Mouse (Mus musculus): ENCODE data around the gene Them7. TPM values are rescaled to one million over a fixed set of nuclear protein-coding genes. Genes with fewer than 3 reads are reported as not detected.
A peak's percentile ranks its signal among the peaks of the same experiment; 100 is the strongest.

The Them7 gene
- polyA plus RNA-seq, 1 experiment, result 0.51 TPM

DNA sequence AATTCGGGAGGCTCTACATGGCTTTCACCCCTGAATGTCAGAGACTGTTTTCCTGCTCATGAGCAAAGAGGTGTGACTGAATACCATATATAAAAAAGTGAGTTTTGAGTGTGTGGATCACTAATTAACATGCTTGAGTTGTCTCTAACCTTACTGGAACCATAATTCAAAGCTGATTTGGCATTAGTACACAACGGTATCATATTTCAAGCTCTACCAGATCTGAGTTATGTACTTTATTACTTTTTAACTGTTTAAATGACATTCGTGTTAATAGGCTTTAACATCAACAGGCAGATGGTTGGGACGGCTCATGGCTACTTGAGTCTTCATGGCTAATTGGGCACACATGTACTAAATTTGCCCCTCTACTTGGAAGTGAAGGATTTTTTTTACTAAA, 8.3 kb downstream of the Them7 start:
- no peak for DNase-seq (ENCODE audit: low read depth, low spot score)
- 50% methylated on average over 4 of the region's 4 CpGs for WGBS

GRCm38 (mm10) chr2:105234278-105234677, 10.2 kb downstream of the Them7 start:
- 37% methylated on average over 6 of the region's 6 CpGs for WGBS
- no peak for DNase-seq (ENCODE audit: low read depth, low spot score)

- DNase-seq (ENCODE audit: low read depth, low spot score), result no peak
- WGBS, result 51% methylated on average over 12 of the region's 12 CpGs
Measured at GRCm38 (mm10) chr2:105235380-105236115, 11.4 kb downstream of the Them7 start.

DNA sequence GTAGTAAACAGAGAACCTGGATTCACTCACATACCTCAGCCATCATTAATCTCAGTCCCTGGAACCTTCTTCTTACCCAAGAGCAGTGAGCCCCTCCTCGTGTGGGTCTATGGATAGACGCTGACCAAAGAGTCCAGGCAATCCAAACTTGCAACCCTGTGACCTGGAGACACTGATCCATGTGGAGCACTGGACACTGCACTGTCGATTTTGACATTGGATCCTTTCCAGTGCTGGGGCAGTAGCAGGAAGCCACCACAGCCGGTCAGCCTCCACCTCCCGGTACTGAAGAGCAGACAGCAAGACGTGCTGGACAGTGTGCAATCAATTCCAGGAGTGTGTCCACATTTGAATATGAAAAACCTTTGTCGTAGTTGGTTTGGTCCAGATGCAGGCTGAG, 13.3 kb downstream of the Them7 start:
- no peak for DNase-seq (ENCODE audit: low read depth, low spot score)
- WGBS, result 61% methylated on average over 7 of the region's 7 CpGs

DNA sequence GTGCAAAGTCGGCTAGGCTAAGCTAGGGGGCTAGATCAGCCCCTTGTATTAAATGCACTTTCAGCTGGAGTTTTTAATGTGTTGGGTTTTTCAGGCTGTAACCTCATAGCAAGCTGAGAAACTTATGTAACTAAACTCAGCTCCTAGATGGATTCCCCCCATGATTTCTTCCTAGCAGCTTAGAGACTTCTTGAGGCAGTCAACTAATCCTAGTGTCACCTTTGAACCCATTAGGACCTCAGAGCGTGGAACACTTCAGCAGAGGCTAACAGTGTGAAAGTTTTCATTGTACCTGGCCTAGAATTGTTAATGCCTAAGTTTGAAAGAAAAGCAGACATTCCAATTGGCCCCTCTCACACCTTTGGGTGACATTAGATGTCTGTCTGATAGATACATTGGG, 13.7 kb downstream of the Them7 start:
- DNase-seq (ENCODE audit: low read depth, low spot score), result no peak
- 66% methylated on average over 2 of the region's 2 CpGs for WGBS

GRCm38 (mm10) chr2:105238775-105239174, 14.7 kb downstream of the Them7 start:
- WGBS, result 20% methylated on average over 3 of the region's 3 CpGs
- no peak for DNase-seq (ENCODE audit: low read depth, low spot score)

DNA sequence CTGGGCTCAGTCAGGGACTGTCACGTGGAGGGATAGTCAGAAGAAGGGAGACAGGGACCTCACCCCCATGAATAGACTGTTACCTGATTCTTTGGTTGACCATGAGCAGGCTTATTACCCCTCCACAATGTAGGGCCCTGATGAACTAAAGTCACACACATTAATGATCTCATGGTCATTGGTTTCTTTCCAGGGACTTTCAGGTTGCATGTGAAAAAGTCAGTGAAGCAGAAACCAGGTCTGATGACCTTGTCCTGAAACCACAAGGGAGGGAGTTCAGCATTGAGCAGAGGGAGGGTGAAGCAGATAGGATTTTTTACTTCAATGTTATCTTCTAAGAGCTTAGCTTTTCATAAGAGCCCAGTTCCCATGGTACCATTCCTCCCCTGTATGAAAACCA, 16.5 kb downstream of the Them7 start:
- DNase-seq (ENCODE audit: low read depth, low spot score), result no peak
- 61% methylated on average over 1 of the region's 1 CpGs for WGBS

GRCm38 (mm10) chr2:105242940-105243339, 18.8 kb downstream of the Them7 start:
- DNase-seq (ENCODE audit: low read depth, low spot score), result no peak
- 28% methylated on average over 7 of the region's 7 CpGs for WGBS

DNA sequence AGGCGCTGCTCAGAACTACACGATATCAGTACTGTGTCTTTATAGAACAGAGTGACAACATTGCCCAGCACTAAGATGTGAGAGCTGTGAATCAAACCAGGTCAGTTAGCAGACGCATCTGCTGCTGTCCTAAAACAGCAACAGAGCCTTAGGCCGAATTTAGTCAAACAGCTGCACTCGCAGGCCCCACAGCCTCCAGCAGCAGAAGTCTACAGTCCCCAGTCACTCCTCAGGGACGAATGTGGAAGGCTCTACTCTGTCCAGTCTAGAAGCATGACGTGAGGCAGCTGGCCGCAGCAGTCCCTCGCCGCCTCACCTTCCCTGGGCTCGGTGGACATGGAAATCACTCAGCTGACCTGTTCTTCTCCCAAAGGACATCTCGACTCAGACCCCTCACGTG, 20.6 kb downstream of the Them7 start:
- WGBS, result 72% methylated on average over 13 of the region's 13 CpGs
- no peak for DNase-seq (ENCODE audit: low read depth, low spot score)

DNA sequence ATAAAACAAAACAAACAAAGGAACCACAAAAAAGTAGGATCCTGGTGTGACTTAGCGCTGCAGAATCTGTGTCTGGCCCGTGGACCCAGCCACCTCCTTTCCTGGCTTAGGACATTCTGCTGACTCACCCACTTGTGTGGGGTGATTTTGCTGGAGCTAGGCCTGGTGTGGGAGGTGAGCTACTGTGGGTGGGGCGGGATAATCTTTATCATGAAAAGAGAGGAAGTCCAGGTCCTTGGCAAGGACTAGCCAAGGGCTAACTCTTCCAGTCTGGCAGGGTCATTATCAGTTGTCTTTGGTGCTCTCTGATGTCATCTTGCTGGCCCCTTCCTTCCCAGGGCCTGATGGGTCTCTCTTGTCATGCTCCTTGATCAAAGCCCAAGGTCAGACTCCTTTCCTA, 27.9 kb downstream of the Them7 start:
- WGBS, result 41% methylated on average over 3 of the region's 3 CpGs

DNA sequence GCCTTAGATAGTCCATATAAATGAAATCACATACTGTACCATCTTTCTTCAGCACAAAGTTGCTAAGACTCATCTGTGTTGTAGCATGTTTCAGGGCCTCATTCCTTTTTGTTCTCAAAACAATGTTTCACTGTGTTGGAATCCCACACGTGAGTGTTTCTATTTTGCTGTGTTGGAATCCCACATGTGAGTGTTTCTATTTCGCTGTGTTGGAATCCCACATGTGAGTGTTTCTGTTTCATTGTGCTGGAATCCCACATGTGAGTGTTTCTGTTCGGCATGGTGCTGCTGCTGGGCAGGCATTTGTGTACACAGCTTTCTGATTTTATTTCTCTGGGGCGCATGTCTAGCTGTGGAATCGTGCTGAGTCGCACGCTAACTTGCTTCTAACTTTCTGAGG, 28.7 kb downstream of the Them7 start:
- 38% methylated on average over 7 of the region's 7 CpGs for WGBS
- peak; percentile 4 for DNase-seq (ENCODE audit: low read depth, low spot score)

More for the DNA sequence above, 27.9 kb downstream of the Them7 start:
- DNase-seq (ENCODE audit: low read depth, low spot score), result no peak

DNA sequence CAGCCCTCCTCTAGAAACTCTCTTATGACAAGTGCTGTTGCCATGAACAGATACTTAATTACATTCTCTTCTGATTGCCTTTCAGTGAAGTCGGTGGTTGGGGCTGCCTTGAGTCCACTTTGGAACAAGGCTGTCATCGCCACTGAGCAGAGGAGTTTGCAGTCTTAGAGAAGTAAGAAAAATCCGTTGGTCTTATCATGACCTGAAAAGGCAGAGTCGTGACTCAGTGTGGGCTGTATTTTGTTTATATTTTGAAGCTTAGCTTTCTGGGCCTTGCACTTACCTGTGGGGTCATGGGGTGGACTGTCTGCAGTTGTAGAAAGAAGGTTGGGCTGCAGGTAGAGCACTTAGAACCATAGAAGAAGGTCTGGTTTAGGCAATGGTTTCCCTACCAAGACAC, 31.3 kb downstream of the Them7 start:
- WGBS, result 49% methylated on average over 4 of the region's 4 CpGs
- no peak for DNase-seq (ENCODE audit: low read depth, low spot score)

DNA sequence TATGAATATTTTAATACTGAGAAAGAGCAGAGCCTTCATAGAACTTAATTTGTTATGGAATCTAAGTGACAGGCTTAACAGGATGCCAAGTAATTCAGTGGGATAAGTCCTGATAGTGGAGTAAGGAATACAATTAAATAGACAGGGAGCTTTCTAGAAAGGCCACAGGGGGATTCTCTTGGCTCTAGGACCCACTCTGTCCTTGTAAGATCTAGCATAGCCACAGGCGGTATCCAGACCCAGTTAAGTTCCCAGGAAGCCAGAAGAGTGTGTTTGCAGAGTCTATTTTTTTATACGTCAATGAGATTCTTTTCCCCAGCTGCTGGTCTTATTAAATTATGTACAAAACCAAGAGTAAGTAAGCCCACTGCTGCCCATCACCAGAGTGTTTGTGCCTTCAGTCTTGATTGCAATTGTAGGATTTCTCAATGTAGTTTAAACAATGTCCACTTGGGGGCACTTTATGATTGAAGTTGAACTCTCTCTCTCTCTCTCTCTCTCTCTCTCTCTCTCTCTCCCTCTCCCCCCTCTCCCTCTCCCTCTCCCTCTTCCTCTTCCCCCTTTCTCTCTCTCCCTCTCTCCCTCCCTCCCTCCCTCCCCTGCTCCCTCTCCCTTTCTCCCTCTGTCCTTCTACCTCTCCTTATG, 32.4 kb downstream of the Them7 start:
- WGBS, result 53% methylated on average over 2 of the region's 2 CpGs

GRCm38 (mm10) chr2:105257376-105257775, 33.3 kb downstream of the Them7 start:
- 68% methylated on average over 2 of the region's 2 CpGs for WGBS

More for the DNA sequence above, 32.4 kb downstream of the Them7 start:
- no peak for DNase-seq (ENCODE audit: low read depth, low spot score)

GRCm38 (mm10) chr2:105261335-105261734, 37.2 kb downstream of the Them7 start:
- no peak for DNase-seq (ENCODE audit: low read depth, low spot score)
- WGBS, result 88% methylated on average over 11 of the region's 11 CpGs

More at GRCm38 (mm10) chr2:105257376-105257775, 33.3 kb downstream of the Them7 start:
- no peak for DNase-seq (ENCODE audit: low read depth, low spot score)

DNA sequence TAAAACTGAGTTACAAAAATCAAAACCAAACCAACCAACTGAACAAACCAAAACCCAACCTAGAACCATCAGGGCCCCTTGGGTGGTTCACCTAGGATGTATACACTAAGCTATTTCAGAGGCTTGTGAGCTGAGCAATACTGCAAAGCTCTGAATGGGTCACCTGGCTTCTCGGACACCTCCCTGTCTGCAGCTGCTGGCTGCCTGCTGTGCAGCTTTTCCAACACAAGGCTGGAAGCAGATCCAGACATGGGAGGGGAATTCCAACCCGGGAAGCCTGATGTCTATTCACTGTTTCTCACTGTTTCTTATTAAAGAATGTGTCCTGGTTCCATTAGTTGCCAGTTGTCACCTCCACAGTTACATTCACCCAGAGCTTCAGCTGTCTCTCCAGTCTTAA, 39.1 kb downstream of the Them7 start:
- DNase-seq (ENCODE audit: low read depth, low spot score), result no peak
- 44% methylated on average over 2 of the region's 2 CpGs for WGBS

- 59% methylated on average over 6 of the region's 6 CpGs for WGBS
Measured at GRCm38 (mm10) chr2:105282407-105283077, 58.4 kb downstream of the Them7 start.

GRCm38 (mm10) chr2:105283811-105284210, 59.7 kb downstream of the Them7 start:
- no peak for DNase-seq (ENCODE audit: low read depth, low spot score)

More at GRCm38 (mm10) chr2:105282407-105283077, 58.4 kb downstream of the Them7 start:
- no peak for DNase-seq (ENCODE audit: low read depth, low spot score)

- 48% methylated on average over 4 of the region's 4 CpGs for WGBS
- no peak for DNase-seq (ENCODE audit: low read depth, low spot score)
Measured at GRCm38 (mm10) chr2:105284855-105285254, 60.7 kb downstream of the Them7 start.

DNA sequence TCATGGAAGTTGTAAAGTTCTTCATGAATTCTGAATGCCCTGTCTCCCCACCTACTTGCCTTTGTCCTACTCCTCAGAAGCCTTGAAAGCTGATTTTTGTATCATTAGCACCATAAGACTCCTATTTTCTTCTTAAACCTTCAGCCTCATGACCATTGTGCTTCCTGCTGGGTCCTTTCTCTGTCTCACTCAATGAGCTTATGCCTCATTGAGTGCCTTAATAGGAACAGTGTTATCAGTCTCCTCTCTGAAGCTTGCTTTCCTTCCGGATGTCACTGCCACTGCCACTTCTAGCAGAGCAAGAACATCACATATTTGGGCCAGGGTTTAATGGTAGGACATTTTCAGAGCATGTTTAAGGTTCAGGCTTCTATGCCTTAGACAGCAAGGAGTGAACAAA, 71.7 kb downstream of the Them7 start:
- 68% methylated on average over 1 of the region's 1 CpGs for WGBS
- no peak for DNase-seq (ENCODE audit: low read depth, low spot score)

DNA sequence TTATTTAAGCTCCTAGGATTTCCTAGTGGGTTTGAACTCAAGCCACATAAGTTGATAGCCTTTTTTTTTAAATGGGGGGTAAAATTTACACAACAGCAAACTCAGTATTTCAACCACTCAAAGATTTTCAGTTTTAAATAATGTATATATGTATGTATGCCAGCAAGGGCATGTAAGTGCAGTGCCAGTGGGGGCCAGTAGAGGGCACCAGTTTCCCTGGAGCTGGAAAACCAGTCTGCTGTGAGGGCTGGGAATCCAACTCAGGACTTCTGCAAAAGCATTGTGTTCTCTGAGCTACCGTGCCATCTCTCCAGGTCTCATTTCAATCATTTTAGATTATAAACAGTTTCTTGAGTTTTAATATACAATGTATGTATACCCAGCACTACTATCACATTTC, 74.8 kb downstream of the Them7 start:
- 97% methylated on average over 1 of the region's 1 CpGs for WGBS
- no peak for DNase-seq (ENCODE audit: low read depth, low spot score)
